Mouse (Mus musculus) thymus, adult 2 months (tissue): ENCODE data around the gene Gmppa.

Experiments used
- CTCF ChIP-seq: fragments of 200-500 bp; IDR thresholded peaks from 2 replicates; pipeline ENCODE4 v1.5.1; 2012; ENCODE audit warnings: mild to moderate bottlenecking, control low read depth, low read length, moderate library complexity, borderline replicate concordance; ENCODE audit not compliant: control insufficient read depth, poor library complexity, insufficient read depth; ENCODE audit errors: extremely low read depth
- POLR2A ChIP-seq: fragments of 200-500 bp; IDR thresholded peaks from 2 replicates; pipeline ENCODE4 v1.6.1; 2012; ENCODE audit warnings: mild to moderate bottlenecking, low read length, control low read depth, moderate library complexity; ENCODE audit not compliant: control insufficient read depth, poor library complexity, insufficient read depth; ENCODE audit errors: extremely low read depth

DNA sequence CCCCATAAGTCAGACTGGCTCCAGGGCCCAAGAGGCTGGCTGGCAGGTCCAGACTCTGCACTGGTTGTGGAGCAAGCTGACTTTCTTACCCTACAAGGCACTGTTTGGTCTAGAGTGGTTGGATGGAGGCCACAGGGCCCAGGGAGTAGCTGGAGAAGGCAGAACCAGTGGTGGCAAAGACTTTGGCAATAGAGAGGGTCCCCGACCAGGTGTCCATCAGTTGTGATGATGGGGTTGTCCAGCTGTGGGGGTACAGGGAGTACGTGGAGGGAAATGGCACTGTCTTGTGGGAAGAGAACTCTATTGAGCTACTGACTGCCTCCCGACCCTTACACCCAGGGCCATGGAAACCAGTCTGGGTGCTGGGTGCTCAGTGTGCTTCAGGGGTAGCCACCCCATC lies 41.9 kb upstream of the Gmppa start:
- no peak for TF ChIP-seq POLR2A
- TF ChIP-seq CTCF: no peak
